Mouse (Mus musculus) urinary bladder, postnatal 25 days (tissue): ENCODE results near the gene Nfkbil1.
A peak's percentile ranks its signal among the peaks of the same experiment; 100 is the strongest.

Experiments
- DNase-seq: peaks from one replicate; pipeline ENCODE4 v3.0.0; 2022; ENCODE audit warnings: low spot score

Nfkbil1 gene

GRCm38 (mm10) chr17:35254241-35255098 is 18.9 kb upstream of the Nfkbil1 start:
- DNase-seq = no peak

- DNase-seq = no peak
These were observed 17.9 kb upstream of the Nfkbil1 start for GRCm38 (mm10) chr17:35253293-35254093.

- DNase-seq = no peak
These were observed 17.2 kb upstream of the Nfkbil1 start for GRCm38 (mm10) chr17:35252619-35253292.

- DNase-seq = no peak
These were observed 16.4 kb upstream of the Nfkbil1 start for GRCm38 (mm10) chr17:35251981-35252380.

- DNase-seq = no peak
These were observed 15.6 kb upstream of the Nfkbil1 start for GRCm38 (mm10) chr17:35251162-35251719.

- no peak for DNase-seq
These were observed 14.9 kb upstream of the Nfkbil1 start for GRCm38 (mm10) chr17:35250348-35251120.

- no peak for DNase-seq
These were observed 14.0 kb upstream of the Nfkbil1 start for GRCm38 (mm10) chr17:35249451-35250197.

- no peak for DNase-seq
These were observed 13.4 kb upstream of the Nfkbil1 start for GRCm38 (mm10) chr17:35248986-35249385.

- no peak for DNase-seq
These were observed 11.6 kb upstream of the Nfkbil1 start for GRCm38 (mm10) chr17:35247144-35247543.

GRCm38 (mm10) chr17:35245731-35246623 is 10.4 kb upstream of the Nfkbil1 start:
- no peak for DNase-seq

- DNase-seq = no peak
These were observed 9.4 kb upstream of the Nfkbil1 start for GRCm38 (mm10) chr17:35244999-35245398.

- no peak for DNase-seq
These were observed 7.5 kb upstream of the Nfkbil1 start for GRCm38 (mm10) chr17:35243086-35243485.

- DNase-seq = peak; percentile 66
These were observed 6.7 kb upstream of the Nfkbil1 start for GRCm38 (mm10) chr17:35242015-35242941.

GRCm38 (mm10) chr17:35241305-35242014 is 5.9 kb upstream of the Nfkbil1 start, which contains the start of gene Ddx39b:
TSS of gene Ddx39b (plus strand) at chr17:35241746.
- peak; percentile 93 for DNase-seq

- no peak for DNase-seq
These were observed 5.1 kb upstream of the Nfkbil1 start for GRCm38 (mm10) chr17:35240384-35241304.

GRCm38 (mm10) chr17:35239700-35240099 is 4.1 kb upstream of the Nfkbil1 start:
- DNase-seq = no peak

GRCm38 (mm10) chr17:35237504-35237903 is 1.9 kb upstream of the Nfkbil1 start:
- DNase-seq = no peak
